Mouse (Mus musculus): ENCODE results near the gene Grb7.

- no peak for TF ChIP-seq CTCF (IDR thresholded peaks at IDR 0.05; ENCODE audit: control insufficient read depth, insufficient read depth, low read length)
- TF ChIP-seq POLR2A (IDR thresholded peaks at IDR 0.05; ENCODE audit: borderline replicate concordance, control insufficient read depth, low read depth, low read length): no peak
Observed at GRCm38 (mm10) chr11:98459860-98460259, 13.7 kb downstream of the Grb7 start.

Data from bone marrow, adult 2 months (tissue).